Mouse (Mus musculus) E14TG2a.4 (cell line): ENCODE data around the gene Oxsr1.
"Not testable (repeated sequence)": the region's sequence is repeated elsewhere in the genome, so short reads cannot be mapped to it uniquely, and the experiment has no call there.

Source experiments
- CTCF ChIP-seq: conservative IDR thresholded peaks from 2 replicates; pipeline ENCODE4 v1.5.1; 2014; ENCODE audit warnings: low read length
- NANOG ChIP-seq: IDR thresholded peaks from 2 replicates; pipeline ENCODE4 v1.6.1; 2014; ENCODE audit warnings: borderline replicate concordance, low read length, mixed read lengths
- POU5F1 ChIP-seq: IDR thresholded peaks from 2 replicates; pipeline ENCODE4 v1.6.1; 2014; ENCODE audit warnings: low read length, borderline replicate concordance

GRCm38 (mm10) chr9:119265373-119266120, 56.7 kb downstream of the Oxsr1 start:
- not testable (repeated sequence) for TF ChIP-seq CTCF, POU5F1, NANOG
